Mouse (Mus musculus): ENCODE measurements at regions not wholly inside any gene's neighbourhood (a gene's known extent, or its start where the extent isn't known, plus 50 kb on each side); places are given as distances from the start of the nearest gene placed in this dataset.
A peak's percentile ranks its signal among the peaks of the same experiment; 100 is the strongest.

GRCm38 (mm10) chr7:117226294-117226693 lies 154.5 kb upstream of the Xylt1 start:
- no peak for DNase-seq (ENCODE audit: low read depth)
- no peak for TF ChIP-seq POLR2A (IDR thresholded peaks at IDR 0.05; ENCODE audit: borderline replicate concordance, extremely low read depth, insufficient read depth, insufficient read length, poor library complexity, severe bottlenecking)
- no peak for TF ChIP-seq CTCF (IDR thresholded peaks at IDR 0.05; ENCODE audit: borderline replicate concordance, extremely low read depth, insufficient read depth, insufficient read length)

GRCm38 (mm10) chr7:117229619-117230018 lies 151.2 kb upstream of the Xylt1 start:
- TF ChIP-seq POLR2A (IDR thresholded peaks at IDR 0.05; ENCODE audit: borderline replicate concordance, extremely low read depth, insufficient read depth, insufficient read length, poor library complexity, severe bottlenecking), result no peak
- no peak for TF ChIP-seq CTCF (IDR thresholded peaks at IDR 0.05; ENCODE audit: borderline replicate concordance, extremely low read depth, insufficient read depth, insufficient read length)
- DNase-seq (ENCODE audit: low read depth), result no peak

DNA sequence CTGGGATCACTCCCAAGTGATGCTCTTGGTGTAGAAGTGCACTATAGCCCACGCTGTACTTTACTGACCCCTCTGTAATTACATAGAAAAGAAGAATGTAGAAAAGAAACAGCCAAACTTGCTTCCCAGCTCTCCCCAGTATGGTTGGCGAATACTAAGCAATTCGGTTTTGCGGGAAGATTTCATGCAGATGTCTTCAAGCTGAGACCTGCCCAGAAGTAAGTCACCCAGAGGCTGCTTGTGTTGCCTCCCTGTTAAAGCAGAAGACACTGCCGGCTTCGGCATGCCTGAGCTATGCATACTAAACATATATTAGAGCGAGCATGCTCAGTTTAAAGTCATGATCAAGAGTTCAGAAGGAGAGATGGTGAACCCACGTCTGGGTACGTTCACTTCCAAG lies 124.0 kb upstream of the Xylt1 start:
- TF ChIP-seq POLR2A (IDR thresholded peaks at IDR 0.05; ENCODE audit: borderline replicate concordance, extremely low read depth, insufficient read depth, insufficient read length, poor library complexity, severe bottlenecking), result no peak
- no peak for TF ChIP-seq CTCF (IDR thresholded peaks at IDR 0.05; ENCODE audit: borderline replicate concordance, extremely low read depth, insufficient read depth, insufficient read length)
- DNase-seq (ENCODE audit: low read depth), result no peak

GRCm38 (mm10) chr7:117258557-117258956 lies 122.2 kb upstream of the Xylt1 start:
- no peak for TF ChIP-seq POLR2A (IDR thresholded peaks at IDR 0.05; ENCODE audit: borderline replicate concordance, extremely low read depth, insufficient read depth, insufficient read length, poor library complexity, severe bottlenecking)
- TF ChIP-seq CTCF (IDR thresholded peaks at IDR 0.05; ENCODE audit: borderline replicate concordance, extremely low read depth, insufficient read depth, insufficient read length), result no peak
- DNase-seq (ENCODE audit: low read depth), result peak; percentile 20

DNA sequence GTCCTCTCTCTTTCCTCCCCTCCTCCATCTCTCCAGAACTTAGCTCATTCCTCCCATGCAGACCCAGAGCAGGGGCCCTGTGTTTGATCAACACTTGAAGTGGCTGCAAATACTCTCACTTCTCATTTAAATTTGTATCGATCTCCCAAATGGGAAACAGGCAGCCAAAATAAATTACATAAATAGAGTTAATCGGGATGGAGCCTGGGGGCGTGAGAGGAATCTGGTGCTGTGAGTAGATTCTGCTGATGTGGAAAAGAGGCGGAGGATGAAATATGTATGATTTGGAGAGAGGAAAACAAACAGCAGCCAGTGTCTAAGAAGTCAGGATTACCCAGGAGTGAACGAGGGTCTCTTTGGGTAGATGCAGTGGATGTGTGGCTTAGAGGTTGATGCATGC lies 121.6 kb upstream of the Xylt1 start:
- peak; percentile 27 for DNase-seq (ENCODE audit: low read depth)
- TF ChIP-seq CTCF (IDR thresholded peaks at IDR 0.05; ENCODE audit: borderline replicate concordance, extremely low read depth, insufficient read depth, insufficient read length), result no peak

- peak; percentile 49 for DNase-seq (ENCODE audit: low read depth)
Observed at GRCm38 (mm10) chr7:117259674-117260294, 121.0 kb upstream of the Xylt1 start.

GRCm38 (mm10) chr7:117260596-117260995 lies 120.2 kb upstream of the Xylt1 start:
- no peak for DNase-seq (ENCODE audit: low read depth)
- TF ChIP-seq CTCF (IDR thresholded peaks at IDR 0.05; ENCODE audit: borderline replicate concordance, extremely low read depth, insufficient read depth, insufficient read length) (no peak), POLR2A (IDR thresholded peaks at IDR 0.05; ENCODE audit: borderline replicate concordance, extremely low read depth, insufficient read depth, insufficient read length, poor library complexity, severe bottlenecking) (no peak)

More at GRCm38 (mm10) chr7:117259674-117260294, 121.0 kb upstream of the Xylt1 start:
- TF ChIP-seq CTCF (IDR thresholded peaks at IDR 0.05; ENCODE audit: borderline replicate concordance, extremely low read depth, insufficient read depth, insufficient read length) (no peak), POLR2A (IDR thresholded peaks at IDR 0.05; ENCODE audit: borderline replicate concordance, extremely low read depth, insufficient read depth, insufficient read length, poor library complexity, severe bottlenecking) (no peak)

- TF ChIP-seq POLR2A (IDR thresholded peaks at IDR 0.05; ENCODE audit: borderline replicate concordance, extremely low read depth, insufficient read depth, insufficient read length, poor library complexity, severe bottlenecking) (no peak), CTCF (IDR thresholded peaks at IDR 0.05; ENCODE audit: borderline replicate concordance, extremely low read depth, insufficient read depth, insufficient read length) (no peak)
- DNase-seq (ENCODE audit: low read depth), result peak; percentile 51
Observed at GRCm38 (mm10) chr7:117263126-117263525, 117.7 kb upstream of the Xylt1 start.

DNA sequence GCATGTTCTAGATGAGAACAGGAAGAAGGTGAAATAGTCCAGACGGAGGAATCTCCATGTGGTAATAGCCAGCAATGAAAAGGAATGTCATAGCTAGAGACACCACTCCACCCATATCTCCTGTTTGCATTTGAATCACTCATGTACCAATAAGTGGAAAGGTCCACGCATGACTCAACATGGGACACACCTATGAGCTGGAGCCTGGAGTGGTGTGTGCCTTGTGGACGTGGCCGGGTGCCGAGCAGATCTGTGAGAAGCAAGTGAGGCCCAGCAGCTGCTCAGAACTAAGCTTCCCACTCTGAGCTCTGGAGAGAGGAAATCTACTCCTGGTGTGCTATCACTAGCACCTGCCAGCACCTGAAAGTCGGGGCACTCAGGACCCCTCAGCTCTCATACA lies 116.4 kb upstream of the Xylt1 start:
- TF ChIP-seq POLR2A (IDR thresholded peaks at IDR 0.05; ENCODE audit: borderline replicate concordance, extremely low read depth, insufficient read depth, insufficient read length, poor library complexity, severe bottlenecking) (no peak), CTCF (IDR thresholded peaks at IDR 0.05; ENCODE audit: borderline replicate concordance, extremely low read depth, insufficient read depth, insufficient read length) (no peak)
- no peak for DNase-seq (ENCODE audit: low read depth)

GRCm38 (mm10) chr7:117268096-117268495 lies 112.7 kb upstream of the Xylt1 start:
- peak; percentile 25 for DNase-seq (ENCODE audit: low read depth)
- TF ChIP-seq POLR2A (IDR thresholded peaks at IDR 0.05; ENCODE audit: borderline replicate concordance, extremely low read depth, insufficient read depth, insufficient read length, poor library complexity, severe bottlenecking), result no peak
- TF ChIP-seq CTCF (IDR thresholded peaks at IDR 0.05; ENCODE audit: borderline replicate concordance, extremely low read depth, insufficient read depth, insufficient read length), result no peak

DNA sequence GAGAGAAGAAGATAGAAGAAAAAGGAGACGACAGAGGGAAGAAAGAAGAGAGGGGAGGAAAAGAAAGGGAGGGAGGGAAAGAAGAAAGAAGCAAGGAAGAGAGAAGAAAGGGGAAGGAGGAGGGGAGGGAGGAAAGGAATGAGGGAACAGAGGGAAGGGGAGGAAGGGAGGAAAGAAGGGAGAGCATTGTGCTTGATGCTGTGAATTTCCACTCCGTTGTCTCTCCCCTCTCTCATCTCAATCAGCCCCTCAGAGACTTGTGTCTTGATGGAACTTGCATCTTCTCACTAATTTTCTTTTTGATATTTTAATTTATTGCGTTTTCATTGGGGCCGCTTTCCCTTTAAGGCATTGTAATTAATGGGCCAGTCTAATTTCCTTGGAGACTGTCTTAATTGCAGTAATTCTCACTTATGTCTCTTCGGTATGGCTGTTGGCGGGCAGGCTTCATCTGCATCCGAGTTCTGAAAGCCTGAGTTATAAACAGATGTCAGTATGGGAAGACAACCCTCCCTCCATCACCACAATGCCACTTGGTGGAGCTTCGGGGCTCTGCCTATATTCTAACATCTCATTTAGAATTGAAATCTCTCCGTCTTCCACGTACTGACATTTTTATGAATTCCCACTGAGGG lies 111.4 kb upstream of the Xylt1 start:
- peak; percentile 83 for DNase-seq (ENCODE audit: low read depth)
- TF ChIP-seq CTCF (IDR thresholded peaks at IDR 0.05; ENCODE audit: borderline replicate concordance, extremely low read depth, insufficient read depth, insufficient read length) (no peak), POLR2A (IDR thresholded peaks at IDR 0.05; ENCODE audit: borderline replicate concordance, extremely low read depth, insufficient read depth, insufficient read length, poor library complexity, severe bottlenecking) (no peak)

DNA sequence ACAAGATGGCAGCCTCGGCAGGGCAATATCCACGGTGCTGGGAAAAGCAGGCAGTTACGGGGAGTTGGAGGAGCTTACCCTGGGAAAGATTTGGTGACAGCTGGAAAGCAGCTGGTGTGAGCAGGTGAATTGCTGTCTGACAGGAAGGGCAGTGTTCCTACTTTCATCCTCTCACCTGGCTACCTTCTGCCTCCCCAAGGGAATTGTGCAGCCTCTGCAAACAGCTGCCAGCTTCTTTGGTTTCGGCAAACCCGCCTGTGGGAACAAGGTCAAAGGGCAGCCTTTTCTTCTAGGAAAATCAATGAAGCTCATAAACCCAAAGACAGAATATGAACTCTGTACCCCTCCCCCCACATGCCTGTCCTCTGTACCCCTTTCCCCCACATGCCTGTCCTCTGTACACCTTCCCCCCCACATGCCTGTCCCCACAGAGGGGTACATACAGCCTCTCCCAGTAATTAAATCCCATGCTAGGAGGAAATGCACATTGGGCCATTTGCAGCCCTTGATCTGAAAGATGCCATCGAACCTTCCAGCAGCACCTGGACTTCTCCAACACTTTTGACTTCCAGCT lies 102.3 kb upstream of the Xylt1 start:
- DNase-seq (ENCODE audit: low read depth), result no peak
- TF ChIP-seq CTCF (IDR thresholded peaks at IDR 0.05; ENCODE audit: borderline replicate concordance, extremely low read depth, insufficient read depth, insufficient read length), result no peak
- no peak for TF ChIP-seq POLR2A (IDR thresholded peaks at IDR 0.05; ENCODE audit: borderline replicate concordance, extremely low read depth, insufficient read depth, insufficient read length, poor library complexity, severe bottlenecking)
